Mouse (Mus musculus) stomach, postnatal 0 days (tissue): ENCODE measurements at regions not wholly inside any gene's neighbourhood (a gene's known extent, or its start where the extent isn't known, plus 50 kb on each side); places are given as distances from the start of the nearest gene placed in this dataset.

ENCODE experiments used
- ATAC-seq: fragments of 200-750 bp; cut with Nextera tagmentation; 2 replicates; pipeline ENCODE4 v1.8.0; 2017; ENCODE audit not compliant: low FRiP score, low TSS enrichment
- DNase-seq: peaks from one replicate; pipeline ENCODE4 v3.0.0-alpha.2; 2016; ENCODE audit warnings: low spot score
- H3K27ac ChIP-seq: fragments of 300-500 bp; sonication (generic); replicated peaks from 2 replicates; pipeline ENCODE4 v1.5.1; 2014; ENCODE audit warnings: mild to moderate bottlenecking, control low read depth
- H3K27me3 ChIP-seq: fragments of 300-500 bp; sonication (generic); 2 replicates; pipeline ENCODE4 v1.6.1; 2014; ENCODE audit warnings: low read length; ENCODE audit not compliant: control insufficient read depth, insufficient read depth
- H3K36me3 ChIP-seq: fragments of 300-500 bp; sonication (generic); 2 replicates; pipeline ENCODE4 v1.6.1; 2014; ENCODE audit warnings: low read length, mixed read lengths; ENCODE audit not compliant: control insufficient read depth, insufficient read depth
- H3K4me1 ChIP-seq: fragments of 300-500 bp; sonication (generic); replicated peaks from 2 replicates; pipeline ENCODE4 v1.6.1; 2014; ENCODE audit warnings: antibody characterized with exemption; ENCODE audit not compliant: control insufficient read depth, insufficient read depth
- H3K4me2 ChIP-seq: fragments of 300-500 bp; sonication (generic); replicated peaks from 2 replicates; pipeline ENCODE4 v1.6.1; 2014; ENCODE audit warnings: low read depth, mild to moderate bottlenecking, control low read depth, moderate library complexity
- H3K4me3 ChIP-seq: fragments of 300-500 bp; sonication (generic); 2 replicates; pipeline ENCODE4 v1.5.1; 2014; ENCODE audit warnings: low read depth, low read length, control low read depth
- H3K9ac ChIP-seq: fragments of 300-500 bp; sonication (generic); 2 replicates; pipeline ENCODE4 v1.6.1; 2014; ENCODE audit warnings: mild to moderate bottlenecking, low read length, control low read depth, mixed read lengths
- H3K9me3 ChIP-seq: fragments of 300-500 bp; sonication (generic); 2 replicates; pipeline ENCODE4 v1.6.1; 2016; ENCODE audit warnings: low read length; ENCODE audit not compliant: control insufficient read depth
- CTCF ChIP-seq: IDR thresholded peaks from 2 replicates; pipeline ENCODE4 v1.5.1; 2016; ENCODE audit warnings: antibody characterized with exemption, low read depth, mild to moderate bottlenecking, moderate library complexity
- EP300 ChIP-seq: optimal IDR thresholded peaks from 2 replicates; pipeline ENCODE3; 2016; ENCODE audit warnings: antibody characterized with exemption
- WGBS: fragments of 180-500 bp; shearing (Covaris S2); extraction: QIAGEN DNeasy Blood & Tissue Kit; methylation state at CpG from one replicate; pipeline ENCODE4 v1.1.7; 2014; 5-methylcytosine and 5-hydroxymethylcytosine counted together

- Histone ChIP-seq H3K4me3 (no peak overlapping the region), H3K9ac (no peak overlapping the region), H3K4me2 (no peak overlapping the region), H3K27ac (no peak overlapping the region), H3K27me3 (no peaks in the 10 kb centered on the region), H3K36me3 (no peaks in the 10 kb centered on the region), H3K4me1 (no peaks in the 10 kb centered on the region), H3K9me3 (no peaks in the 10 kb centered on the region)
- ATAC-seq = no peak
- TF ChIP-seq EP300 = no peak
- no peak for TF ChIP-seq CTCF
- 92% methylated on average over 4 of the region's 4 CpGs for WGBS
- no peak for DNase-seq
Measured at GRCm38 (mm10) chr1:143096904-143097303, 543.6 kb upstream of the B3galt2 start.

GRCm38 (mm10) chr1:143098307-143098706 lies 542.2 kb upstream of the B3galt2 start:
- H3K4me2 ChIP-seq = no peak overlapping the region
- DNase-seq = no peak
- no peaks in the 10 kb centered on the region for H3K27me3 ChIP-seq
- ATAC-seq = no peak
- no peak overlapping the region for H3K4me3 ChIP-seq
- TF ChIP-seq CTCF = no peak
- TF ChIP-seq EP300 = no peak
- no peak overlapping the region for H3K27ac ChIP-seq
- H3K4me1 ChIP-seq = no peaks in the 10 kb centered on the region
- no peak overlapping the region for H3K9ac ChIP-seq
- no peaks in the 10 kb centered on the region for H3K9me3 ChIP-seq
- H3K36me3 ChIP-seq = no peaks in the 10 kb centered on the region

GRCm38 (mm10) chr1:143122185-143122584 lies 518.3 kb upstream of the B3galt2 start:
- Histone ChIP-seq H3K4me2 (no peak overlapping the region), H3K27me3 (no peaks in the 10 kb centered on the region), H3K9me3 (no peaks in the 10 kb centered on the region), H3K4me3 (no peak overlapping the region), H3K4me1 (no peaks in the 10 kb centered on the region), H3K36me3 (no peaks in the 10 kb centered on the region), H3K9ac (no peak overlapping the region), H3K27ac (no peak overlapping the region)
- DNase-seq (no peak), ATAC-seq (no peak)
- TF ChIP-seq CTCF (no peak), EP300 (no peak)

DNA sequence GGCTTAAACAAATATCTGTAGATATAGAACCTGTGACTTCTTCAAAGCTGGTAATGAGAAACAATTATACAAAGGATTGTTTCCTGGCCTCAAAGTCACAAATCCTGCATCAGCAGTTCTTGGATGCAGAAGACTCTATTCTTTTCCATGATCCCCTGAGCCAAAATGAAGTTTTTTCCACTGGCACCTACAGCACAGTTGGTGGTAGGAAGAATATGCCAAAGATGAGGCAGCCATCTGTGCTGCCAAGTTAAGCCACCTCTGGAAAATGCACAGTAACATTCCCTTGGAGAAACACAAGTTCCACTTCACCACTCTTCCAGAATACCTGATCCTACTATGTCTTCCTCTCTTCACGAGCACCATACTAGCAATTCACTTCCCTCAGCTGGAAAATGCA lies 510.2 kb upstream of the B3galt2 start:
- no peak overlapping the region for H3K4me2 ChIP-seq
- no peak overlapping the region for H3K9ac ChIP-seq
- TF ChIP-seq EP300 (no peak), CTCF (no peak)
- no peaks in the 10 kb centered on the region for H3K27me3 ChIP-seq
- DNase-seq (no peak), ATAC-seq (no peak)
- no peak overlapping the region for H3K27ac ChIP-seq
- WGBS = 77% methylated on average over 1 of the region's 1 CpGs
- no peaks in the 10 kb centered on the region for H3K36me3 ChIP-seq
- H3K4me3 ChIP-seq = no peak overlapping the region
- no peaks in the 10 kb centered on the region for H3K4me1 ChIP-seq
- no peaks in the 10 kb centered on the region for H3K9me3 ChIP-seq

GRCm38 (mm10) chr1:143132806-143133205 lies 507.7 kb upstream of the B3galt2 start:
- ATAC-seq (no peak), DNase-seq (no peak)
- 63% methylated on average over 2 of the region's 2 CpGs for WGBS
- H3K9me3 ChIP-seq = no peaks in the 10 kb centered on the region
- H3K9ac ChIP-seq = no peak overlapping the region
- no peaks in the 10 kb centered on the region for H3K4me1 ChIP-seq
- no peaks in the 10 kb centered on the region for H3K27me3 ChIP-seq
- no peak overlapping the region for H3K4me2 ChIP-seq
- H3K27ac ChIP-seq = no peak overlapping the region
- no peak overlapping the region for H3K4me3 ChIP-seq
- no peak for TF ChIP-seq CTCF
- no peak for TF ChIP-seq EP300
- H3K36me3 ChIP-seq = no peaks in the 10 kb centered on the region

GRCm38 (mm10) chr1:143145111-143145984 lies 495.1 kb upstream of the B3galt2 start:
- Histone ChIP-seq H3K36me3 (no peaks in the 10 kb centered on the region), H3K9ac (no peak overlapping the region), H3K27me3 (no peaks in the 10 kb centered on the region), H3K9me3 (no peaks in the 10 kb centered on the region), H3K27ac (no peak overlapping the region), H3K4me2 (no peak overlapping the region), H3K4me1 (no peaks in the 10 kb centered on the region), H3K4me3 (no peak overlapping the region)
- DNase-seq = no peak
- ATAC-seq = no peak
- no peak for TF ChIP-seq CTCF
- TF ChIP-seq EP300 = no peak
- WGBS = 58% methylated on average over 4 of the region's 4 CpGs
